ENCODE assay signal across 32 mouse cellular contexts in genomic region chr10:118282565-118282964, GRCm38 (mm10). TPM values are rescaled to one million over a fixed set of nuclear protein-coding genes. Genes with fewer than 3 reads are reported as not detected.
"Had no signal": no experiment of that assay in that cellular context is flagged by ENCODE, and none has a peak within 500 bp of the region (broad histone marks: within the 10 kb centered on the region; RNA-seq: fewer than 3 reads in every experiment).

No protein-coding gene starts in this region.

RNA-seq across cellular contexts. Expression of gene Iltifb, which starts 12.3 kb away (rescaled TPM):
- total RNA-seq: gastrocnemius, adult 18-20 months; gastrocnemius, adult 8-10 months; gastrocnemius, postnatal 14 days; gastrocnemius, postnatal 36 days; heart, adult 18-20 months; heart, adult 8-10 months; heart, postnatal 14 days; heart, postnatal 36 days; hematopoietic stem cell, adult 5-6 weeks; layer of hippocampus, adult 2 months; layer of hippocampus, postnatal 10 days; layer of hippocampus, postnatal 25 days; left cerebral cortex, adult 2 months; left cerebral cortex, postnatal 14 days; left cerebral cortex, postnatal 36 days had no signal
- polyA plus RNA-seq: gonadal fat pad, adult 2 months; heart, embryonic 10.5 days; heart, embryonic 12.5 days; heart, embryonic 15.5 days; heart, postnatal 0 days; hindbrain, embryonic 11.5 days; hindbrain, embryonic 13.5 days; inflammation-experienced regulatory T-cells, adult 6 months; intestine, embryonic 15.5 days; intestine, postnatal 0 days; kidney, embryonic 14.5 days; kidney, embryonic 16.5 days; limb, embryonic 10.5 days; limb, embryonic 12.5 days; limb, embryonic 14.5 days; liver, embryonic 11.5 days had no signal

RNA-seq across cellular contexts. Expression of gene Gm32802, which starts 24.1 kb away (rescaled TPM):
- polyA plus RNA-seq: gonadal fat pad, adult 2 months; heart, embryonic 10.5 days; heart, embryonic 12.5 days; heart, embryonic 15.5 days; heart, postnatal 0 days; inflammation-experienced regulatory T-cells, adult 6 months; intestine, embryonic 15.5 days; intestine, postnatal 0 days; kidney, embryonic 14.5 days; kidney, embryonic 16.5 days; liver, embryonic 11.5 days had no signal

RNA-seq across cellular contexts. Expression of gene Gm32717, which starts 42.0 kb away (rescaled TPM):
- polyA plus RNA-seq: gonadal fat pad, adult 2 months; heart, embryonic 10.5 days; heart, embryonic 12.5 days; heart, embryonic 15.5 days; heart, postnatal 0 days; inflammation-experienced regulatory T-cells, adult 6 months; intestine, embryonic 15.5 days; intestine, postnatal 0 days; kidney, embryonic 14.5 days; kidney, embryonic 16.5 days; liver, embryonic 11.5 days had no signal

RNA-seq across cellular contexts. Expression of gene Gm9040, which starts 44.2 kb away (rescaled TPM):
- total RNA-seq: gastrocnemius, adult 18-20 months; gastrocnemius, adult 8-10 months; gastrocnemius, postnatal 14 days; gastrocnemius, postnatal 36 days; heart, adult 18-20 months; heart, adult 8-10 months; heart, postnatal 14 days; heart, postnatal 36 days; hematopoietic stem cell, adult 5-6 weeks; layer of hippocampus, adult 2 months; layer of hippocampus, postnatal 10 days; layer of hippocampus, postnatal 25 days; left cerebral cortex, adult 2 months; left cerebral cortex, postnatal 14 days; left cerebral cortex, postnatal 36 days had no signal
- polyA plus RNA-seq: gonadal fat pad, adult 2 months; heart, embryonic 10.5 days; heart, embryonic 12.5 days; heart, embryonic 15.5 days; heart, postnatal 0 days; hindbrain, embryonic 11.5 days; hindbrain, embryonic 15.5 days; inflammation-experienced regulatory T-cells, adult 6 months; intestine, embryonic 15.5 days; intestine, postnatal 0 days; kidney, embryonic 14.5 days; kidney, embryonic 16.5 days; limb, embryonic 10.5 days; limb, embryonic 12.5 days; limb, embryonic 14.5 days; liver, embryonic 11.5 days had no signal

RNA-seq across cellular contexts. Expression of gene Gm9044, which starts 49.6 kb away (rescaled TPM):
- total RNA-seq: gastrocnemius, adult 18-20 months; gastrocnemius, adult 8-10 months; gastrocnemius, postnatal 14 days; gastrocnemius, postnatal 36 days; heart, adult 18-20 months; heart, adult 8-10 months; heart, postnatal 14 days; heart, postnatal 36 days; hematopoietic stem cell, adult 5-6 weeks; layer of hippocampus, adult 2 months; layer of hippocampus, postnatal 10 days; layer of hippocampus, postnatal 25 days; left cerebral cortex, adult 2 months; left cerebral cortex, postnatal 14 days; left cerebral cortex, postnatal 36 days had no signal
- polyA plus RNA-seq: gonadal fat pad, adult 2 months; heart, embryonic 10.5 days; heart, embryonic 12.5 days; heart, embryonic 15.5 days; heart, postnatal 0 days; hindbrain, embryonic 11.5 days; hindbrain, embryonic 15.5 days; inflammation-experienced regulatory T-cells, adult 6 months; intestine, embryonic 15.5 days; intestine, postnatal 0 days; kidney, embryonic 14.5 days; kidney, embryonic 16.5 days; limb, embryonic 10.5 days; limb, embryonic 12.5 days; limb, embryonic 14.5 days; liver, embryonic 11.5 days had no signal
